Mouse (Mus musculus) forebrain, embryonic 15.5 days (tissue): ENCODE results near the gene Gna15. TPM values are rescaled to one million over a fixed set of nuclear protein-coding genes. Genes with fewer than 3 reads are reported as not detected.

Experiments used
- ATAC-seq: fragments of 200-750 bp; cut with Nextera tagmentation; replicated peaks from 2 replicates; pipeline ENCODE4 v1.8.0; 2017; ENCODE audit warnings: mild to moderate bottlenecking, moderate TSS enrichment, moderate library complexity
- H3K27ac ChIP-seq: fragments of 300-500 bp; sonication (generic); replicated peaks from 2 replicates; pipeline ENCODE4 v1.5.1; 2015; ENCODE audit warnings: mild to moderate bottlenecking, inconsistent platforms
- H3K27me3 ChIP-seq: fragments of 300-500 bp; sonication (generic); 2 replicates; pipeline ENCODE4 v1.6.1; 2015; ENCODE audit warnings: inconsistent platforms
- H3K36me3 ChIP-seq: fragments of 300-500 bp; sonication (generic); 2 replicates; pipeline ENCODE4 v1.6.1; 2015; ENCODE audit warnings: mild to moderate bottlenecking, inconsistent platforms
- H3K4me1 ChIP-seq: fragments of 300-500 bp; sonication (generic); 2 replicates; pipeline ENCODE4 v1.6.1; 2015; ENCODE audit warnings: inconsistent platforms
- H3K4me2 ChIP-seq: fragments of 300-500 bp; sonication (generic); replicated peaks from 2 replicates; pipeline ENCODE4 v1.6.1; 2015; ENCODE audit warnings: mild to moderate bottlenecking, inconsistent platforms
- H3K4me3 ChIP-seq: fragments of 300-500 bp; sonication (generic); 2 replicates; pipeline ENCODE4 v1.5.1; 2015; ENCODE audit warnings: mild to moderate bottlenecking, inconsistent platforms
- H3K9ac ChIP-seq: fragments of 300-500 bp; sonication (generic); replicated peaks from 2 replicates; pipeline ENCODE4 v1.6.1; 2015; ENCODE audit warnings: mild to moderate bottlenecking, inconsistent platforms
- H3K9me3 ChIP-seq: fragments of 300-500 bp; sonication (generic); 2 replicates; pipeline ENCODE4 v1.6.1; 2016; ENCODE audit warnings: inconsistent platforms
- WGBS: fragments of 180-500 bp; shearing (Covaris S2); methylation state at CpG from one replicate; pipeline ENCODE4 v1.1.7; 2015; ENCODE audit warnings: mixed read lengths; 5-methylcytosine and 5-hydroxymethylcytosine counted together
- polyA plus RNA-seq: library from polyadenylated mRNA; unstranded; fragments of >200 nt; fragmentation: Nextera tagmentation; extraction: Ambion mirVana; gene quantifications from 2 replicates; pipeline ENCODE4 v1.2.1, GENCODE M21; 2015

The Gna15 gene
- polyA plus RNA-seq, 1 experiment from 2014 or later, result 0.84 TPM

DNA sequence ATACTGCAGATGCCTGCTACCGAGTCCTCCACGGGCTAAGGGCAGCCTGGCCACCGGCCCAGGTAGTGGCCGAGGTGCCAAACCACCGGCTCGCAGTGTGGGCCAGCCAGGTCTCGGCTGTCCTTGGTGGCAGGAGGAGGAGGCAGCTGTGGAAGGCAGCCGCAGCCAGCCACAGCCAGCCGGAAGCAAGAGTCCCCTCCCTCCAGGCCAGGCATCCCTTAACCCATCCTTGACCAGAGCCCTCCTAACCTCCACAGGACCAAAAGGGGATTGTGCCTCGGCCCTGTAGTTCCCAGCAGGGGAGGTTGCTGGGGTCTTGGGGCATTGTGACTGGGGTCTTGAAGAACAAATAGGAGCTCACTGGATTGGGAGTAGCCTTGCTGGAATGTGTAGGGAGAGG is 40.2 kb upstream of the Gna15 start:
- H3K4me2 ChIP-seq, result peak overlapping the region; percentile 5; the same call in 1 of the 2 replicates
- peaks cover 29% of the 10 kb centered on the region for H3K36me3 ChIP-seq
- H3K27me3 ChIP-seq, result peaks cover 21% of the 10 kb centered on the region; the same call in 1 of the 2 replicates
- H3K27ac ChIP-seq, result no peak overlapping the region
- WGBS, result 11% methylated on average over 10 of the region's 10 CpGs
- no peaks in the 10 kb centered on the region for H3K9me3 ChIP-seq
- no peak overlapping the region for H3K9ac ChIP-seq
- ATAC-seq, result no peak
- peaks cover 60% of the 10 kb centered on the region for H3K4me1 ChIP-seq
- peak overlapping the region; percentile 14 for H3K4me3 ChIP-seq

DNA sequence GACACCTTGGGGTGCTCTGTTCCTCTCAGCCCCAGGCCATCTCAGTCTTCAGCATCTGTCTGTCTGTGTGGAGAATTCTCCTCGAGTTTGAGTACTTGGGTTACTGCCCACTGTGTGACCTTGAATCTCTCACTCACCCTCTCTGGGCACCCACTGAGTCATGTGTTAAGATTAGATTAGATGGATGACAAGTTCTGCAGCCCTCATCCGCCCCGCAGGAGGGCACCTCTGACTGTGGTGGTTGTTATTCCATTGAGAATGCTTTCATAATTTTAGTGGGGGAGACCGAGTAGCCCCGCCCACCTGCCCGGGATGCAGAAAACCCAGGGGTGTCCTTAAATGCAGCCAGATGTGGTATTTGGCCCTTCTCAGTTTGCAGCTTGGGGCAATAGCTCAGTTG is 39.5 kb upstream of the Gna15 start:
- 0 out of 2 replicates have a peak overlapping the region, but pooled peaks have one; percentile 14 for H3K4me3 ChIP-seq
- peaks cover 29% of the 10 kb centered on the region for H3K36me3 ChIP-seq
- H3K27ac ChIP-seq, result no peak overlapping the region
- H3K9ac ChIP-seq, result no peak overlapping the region
- peaks cover 21% of the 10 kb centered on the region; the same call in 1 of the 2 replicates for H3K27me3 ChIP-seq
- no peak for ATAC-seq
- no peaks in the 10 kb centered on the region for H3K9me3 ChIP-seq
- H3K4me1 ChIP-seq, result peaks cover 58% of the 10 kb centered on the region
- peak overlapping the region; percentile 5; the same call in 1 of the 2 replicates for H3K4me2 ChIP-seq
- 55% methylated on average over 6 of the region's 6 CpGs for WGBS

DNA sequence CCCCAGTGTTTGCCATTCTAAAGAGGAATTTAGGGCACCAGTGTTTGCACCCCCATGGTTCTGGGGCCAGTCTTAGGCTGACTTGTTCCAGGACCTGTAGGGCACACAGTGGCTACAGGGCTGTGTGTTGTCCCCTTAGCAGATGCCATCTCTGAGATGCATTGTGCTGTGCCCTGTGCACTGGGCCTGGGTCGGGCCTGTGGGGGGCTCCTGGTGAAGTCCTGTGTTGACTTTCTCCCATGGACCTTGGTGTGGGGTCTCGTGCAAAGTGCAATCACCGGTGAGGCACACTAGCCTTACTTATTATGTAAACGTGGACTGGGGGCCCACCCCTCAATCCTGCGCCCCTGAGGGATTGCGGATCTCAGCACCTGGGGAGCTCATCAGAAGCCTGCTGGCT is 38.4 kb upstream of the Gna15 start:
- Histone ChIP-seq H3K27ac (no peak overlapping the region; the same call in 1 of the 2 replicates), H3K4me2 (no peak overlapping the region; the same call in 1 of the 2 replicates), H3K4me1 (peaks cover 49% of the 10 kb centered on the region), H3K9me3 (no peaks in the 10 kb centered on the region), H3K27me3 (peaks cover 16% of the 10 kb centered on the region; the same call in 1 of the 2 replicates), H3K36me3 (peaks cover 29% of the 10 kb centered on the region), H3K9ac (no peak overlapping the region), H3K4me3 (no peak overlapping the region)
- ATAC-seq, result no peak
- WGBS, result 74% methylated on average over 6 of the region's 6 CpGs

DNA sequence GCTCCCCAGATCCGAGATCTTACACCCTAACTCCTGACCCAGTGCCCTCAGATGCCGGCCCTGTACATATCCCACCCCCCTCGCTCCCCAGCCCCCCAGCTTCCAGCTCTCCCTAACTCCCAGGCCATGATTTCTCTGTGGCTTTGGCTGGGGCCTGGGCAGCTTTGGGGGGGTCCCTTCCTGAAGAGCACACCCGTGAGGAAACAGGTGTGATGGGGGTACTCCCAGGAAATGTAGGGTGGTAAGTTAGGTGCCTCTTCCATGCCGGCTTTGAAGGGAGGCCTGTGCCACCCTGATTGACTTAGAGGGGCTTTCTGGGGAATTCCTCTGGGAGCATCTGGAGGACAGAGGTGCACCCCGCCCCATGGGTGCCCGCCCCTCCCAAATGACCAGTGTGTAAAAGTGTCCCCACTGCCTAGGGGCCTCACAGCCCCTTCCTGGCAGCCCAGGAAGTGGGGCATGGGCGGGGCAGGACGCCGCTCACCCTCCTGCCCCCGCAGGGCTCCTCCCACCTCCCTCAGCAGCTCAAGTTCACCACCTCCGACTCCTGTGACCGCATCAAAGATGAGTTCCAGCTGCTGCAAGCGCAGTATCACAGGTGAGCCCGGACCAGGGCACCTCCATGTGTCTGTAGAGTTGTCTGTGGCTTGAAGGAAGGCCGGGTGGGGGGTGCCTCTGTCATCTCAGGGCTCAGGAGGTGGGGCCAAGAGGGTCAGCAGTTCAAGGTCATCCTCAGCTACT is 36.9 kb upstream of the Gna15 start:
- Histone ChIP-seq H3K36me3 (peaks cover 19% of the 10 kb centered on the region), H3K9me3 (no peaks in the 10 kb centered on the region), H3K9ac (peak overlapping the region; percentile 99), H3K4me1 (peaks cover 49% of the 10 kb centered on the region), H3K4me2 (peak overlapping the region; percentile 89), H3K27ac (peak overlapping the region; percentile 92), H3K27me3 (peaks cover 6% of the 10 kb centered on the region; the same call in 1 of the 2 replicates), H3K4me3 (peak overlapping the region; percentile 91)
- whole genome bisulfite sequencing, result 29% methylated on average over 16 of the region's 16 CpGs
- no peak for ATAC-seq

DNA sequence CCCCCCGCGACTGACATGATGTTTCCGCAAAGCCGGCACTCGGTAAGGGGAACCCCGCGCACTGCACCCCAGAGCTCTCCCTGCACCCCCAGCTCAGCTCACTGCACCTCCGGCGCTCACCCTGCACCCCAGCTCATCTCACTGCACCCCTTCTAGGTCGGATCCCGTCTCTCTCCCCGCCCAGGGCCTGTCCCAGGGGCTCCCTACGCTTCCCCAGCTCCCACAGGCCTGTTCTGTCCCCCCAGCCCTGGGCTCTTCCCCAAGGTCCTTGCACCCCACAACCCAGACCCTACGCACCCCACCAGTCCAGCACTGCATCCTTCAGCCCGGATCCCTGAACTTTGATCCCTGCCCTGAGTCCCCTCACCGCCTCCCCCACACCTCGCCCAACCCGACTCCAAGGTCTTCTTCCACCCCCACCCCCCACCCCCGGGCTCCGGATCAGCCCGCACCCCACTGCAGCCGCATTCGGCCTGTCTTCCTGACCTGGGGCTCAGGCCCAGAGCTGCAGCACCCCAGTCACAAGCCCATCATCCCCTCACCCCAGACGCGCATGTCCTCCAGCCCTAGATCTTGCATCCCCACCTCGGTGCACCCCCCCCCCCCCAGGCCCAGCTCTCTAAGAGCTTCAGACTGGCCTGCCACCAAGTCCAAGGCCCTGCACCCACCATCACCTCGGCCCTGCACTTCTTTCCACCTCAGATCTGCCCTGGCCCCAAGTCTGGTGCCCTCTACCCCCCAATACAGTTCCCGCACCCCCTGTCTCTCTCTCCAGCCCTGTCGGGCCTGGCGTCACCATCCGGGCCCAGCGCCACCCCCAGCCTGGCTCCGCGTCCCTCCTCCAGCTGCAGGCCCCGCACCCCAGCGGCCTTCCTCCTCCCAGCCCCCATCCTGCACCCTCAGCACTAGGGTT is 35.9 kb upstream of the Gna15 start:
- H3K4me3 ChIP-seq, result peak overlapping the region; percentile 91
- peaks cover 1% of the 10 kb centered on the region; the same call in 1 of the 2 replicates for H3K27me3 ChIP-seq
- 2% methylated on average over 33 of the region's 36 CpGs for WGBS
- H3K27ac ChIP-seq, result peak overlapping the region; percentile 92
- H3K36me3 ChIP-seq, result peaks cover 9% of the 10 kb centered on the region
- no peaks in the 10 kb centered on the region for H3K9me3 ChIP-seq
- peaks cover 49% of the 10 kb centered on the region for H3K4me1 ChIP-seq
- H3K4me2 ChIP-seq, result peak overlapping the region; percentile 89
- peak overlapping the region; percentile 99 for H3K9ac ChIP-seq
- ATAC-seq, result peak; percentile 55

DNA sequence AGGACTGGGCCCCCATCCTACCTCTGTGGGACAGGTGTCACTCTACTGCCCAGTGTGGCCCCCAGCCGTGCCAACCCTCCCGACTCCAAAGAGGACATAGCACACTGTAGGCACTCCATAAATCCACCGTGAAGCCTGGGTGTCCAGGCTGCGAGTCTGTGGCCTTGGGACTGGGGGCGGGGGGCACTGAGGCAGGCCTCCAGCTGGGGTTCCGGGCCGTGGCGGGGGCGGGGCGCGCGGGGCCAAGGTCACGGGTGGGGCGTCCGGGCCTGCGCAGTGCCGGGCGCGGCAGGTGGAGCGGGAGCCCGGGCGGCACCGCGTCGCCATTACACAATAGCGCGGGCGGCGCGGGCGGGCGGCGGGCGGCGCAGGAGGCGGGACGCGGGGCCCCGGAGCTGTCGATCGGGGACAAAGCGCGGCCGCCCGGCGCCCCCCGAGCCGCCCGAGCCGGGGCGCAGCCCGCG is 35.2 kb upstream of the Gna15 start, which contains the start of gene Aes:
Aes (plus strand) TSS at position 326 of the 464 bp plus-strand sequence.
- peak within 1 kb of the TSS; percentile 91 for H3K4me3 ChIP-seq
- peak within 1 kb of the TSS; percentile 99 for H3K9ac ChIP-seq
- ATAC-seq, result peak; percentile 73
- no peaks in the 10 kb centered on the region for H3K27me3 ChIP-seq
- peaks cover 42% of the 10 kb centered on the region for H3K4me1 ChIP-seq
- under 1% methylated on average over 31 of the region's 53 CpGs for WGBS
- H3K36me3 ChIP-seq, result peaks cover 3% of the 10 kb centered on the region; the same call in 1 of the 2 replicates
- H3K9me3 ChIP-seq, result no peaks in the 10 kb centered on the region
- peak within 1 kb of the TSS; percentile 92 for H3K27ac ChIP-seq
- H3K4me2 ChIP-seq, result peak within 1 kb of the TSS; percentile 89

DNA sequence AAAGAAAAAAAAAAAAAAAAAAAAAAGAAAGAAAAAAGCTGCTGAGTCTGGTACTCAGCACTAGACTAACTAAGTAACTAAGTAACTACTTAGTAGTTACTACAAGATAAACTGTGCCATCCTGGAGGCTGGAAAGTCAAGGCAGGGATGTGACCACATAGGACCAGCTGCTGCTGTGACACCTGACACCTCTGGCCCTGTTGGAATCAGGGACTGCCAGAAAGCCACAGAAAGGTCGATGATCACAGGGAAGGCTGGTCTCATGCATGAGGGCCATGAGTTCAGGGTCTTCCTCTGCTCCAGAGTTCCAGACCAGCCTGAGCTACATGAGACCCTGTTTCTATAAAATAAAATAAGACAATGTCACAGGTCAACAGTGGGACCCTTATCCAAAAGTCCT is 33.5 kb upstream of the Gna15 start:
- ATAC-seq, result no peak
- H3K9me3 ChIP-seq, result no peaks in the 10 kb centered on the region
- H3K4me2 ChIP-seq, result no peak overlapping the region
- H3K4me3 ChIP-seq, result no peak overlapping the region
- no peak overlapping the region for H3K9ac ChIP-seq
- 63% methylated on average over 1 of the region's 1 CpGs for WGBS
- no peaks in the 10 kb centered on the region for H3K36me3 ChIP-seq
- H3K27me3 ChIP-seq, result no peaks in the 10 kb centered on the region
- no peak overlapping the region for H3K27ac ChIP-seq
- peaks cover 27% of the 10 kb centered on the region for H3K4me1 ChIP-seq

DNA sequence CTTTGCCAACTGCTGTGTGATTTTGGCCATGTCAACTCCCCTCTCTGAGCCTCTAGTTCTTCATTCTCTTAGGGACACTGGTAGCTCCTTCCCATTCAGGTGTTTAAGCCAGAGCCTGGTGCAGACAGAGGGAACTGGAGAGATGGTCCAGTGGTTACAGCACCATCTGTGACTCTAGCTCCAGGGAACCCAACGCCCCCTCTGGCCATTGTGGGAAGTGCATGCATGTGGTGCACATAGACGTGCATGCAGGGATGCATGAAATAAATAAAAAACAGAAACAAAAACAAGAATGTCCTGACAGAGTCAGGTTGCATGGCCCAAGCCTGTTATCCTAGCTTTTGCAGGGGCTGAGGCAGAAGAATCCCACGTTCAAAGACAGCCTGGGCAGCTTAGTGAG is 32.3 kb upstream of the Gna15 start:
- no peak for ATAC-seq
- H3K27ac ChIP-seq, result no peak overlapping the region
- WGBS, result 76% methylated on average over 3 of the region's 3 CpGs
- no peak overlapping the region for H3K4me2 ChIP-seq
- no peak overlapping the region for H3K4me3 ChIP-seq
- no peaks in the 10 kb centered on the region for H3K36me3 ChIP-seq
- H3K9ac ChIP-seq, result no peak overlapping the region
- no peaks in the 10 kb centered on the region for H3K9me3 ChIP-seq
- H3K27me3 ChIP-seq, result no peaks in the 10 kb centered on the region
- H3K4me1 ChIP-seq, result peaks cover 23% of the 10 kb centered on the region

DNA sequence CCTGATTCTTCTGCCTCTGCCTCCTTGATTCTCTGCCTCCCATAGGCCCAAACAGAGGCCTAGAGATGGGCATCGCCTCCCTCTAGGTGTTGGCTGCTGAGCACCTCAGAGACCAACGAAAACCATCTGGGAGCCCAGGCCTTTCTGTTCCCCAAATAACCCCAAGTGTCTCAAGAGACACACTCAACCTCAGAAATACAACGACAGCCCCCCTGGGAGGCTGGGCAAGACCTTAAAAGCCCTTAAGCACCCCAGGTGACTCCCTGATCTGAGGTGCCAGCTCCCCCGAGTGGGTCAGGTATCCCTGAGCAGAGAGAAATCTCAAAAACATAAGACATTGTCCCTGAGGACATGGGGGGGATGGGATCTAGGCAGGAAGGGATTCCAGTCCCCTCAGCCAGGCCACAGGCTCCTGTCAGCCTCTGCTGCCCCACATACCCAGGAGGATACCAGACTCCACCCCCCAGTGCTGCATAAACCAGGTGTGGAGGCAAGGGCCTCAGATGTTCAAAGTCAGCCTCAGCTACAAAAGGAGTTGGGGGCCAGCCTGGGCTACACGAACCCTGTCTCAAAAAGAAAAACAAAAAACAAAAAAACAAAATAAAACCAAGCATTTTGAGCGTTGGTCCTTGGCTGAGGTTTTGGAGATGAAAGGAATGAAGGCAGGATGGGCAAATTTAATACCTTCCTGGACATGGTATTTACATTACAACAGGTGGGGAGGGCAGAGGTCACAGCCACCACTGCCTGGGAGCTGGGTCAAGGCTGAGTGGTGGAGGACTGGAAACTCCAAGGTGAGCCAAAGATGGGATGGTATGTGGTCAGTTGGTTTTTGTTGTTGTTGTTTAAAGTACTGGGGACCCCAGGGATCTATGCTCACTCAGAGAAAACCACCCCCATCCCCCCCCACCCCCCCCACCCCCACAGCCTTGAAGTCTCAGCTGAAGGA is 30.1 kb upstream of the Gna15 start:
- Histone ChIP-seq H3K4me1 (peaks cover 12% of the 10 kb centered on the region), H3K27ac (no peak overlapping the region), H3K27me3 (no peaks in the 10 kb centered on the region), H3K9ac (no peak overlapping the region), H3K9me3 (no peaks in the 10 kb centered on the region), H3K4me2 (no peak overlapping the region), H3K36me3 (no peaks in the 10 kb centered on the region), H3K4me3 (no peak overlapping the region)
- WGBS, result 88% methylated on average over 6 of the region's 6 CpGs
- ATAC-seq, result no peak

DNA sequence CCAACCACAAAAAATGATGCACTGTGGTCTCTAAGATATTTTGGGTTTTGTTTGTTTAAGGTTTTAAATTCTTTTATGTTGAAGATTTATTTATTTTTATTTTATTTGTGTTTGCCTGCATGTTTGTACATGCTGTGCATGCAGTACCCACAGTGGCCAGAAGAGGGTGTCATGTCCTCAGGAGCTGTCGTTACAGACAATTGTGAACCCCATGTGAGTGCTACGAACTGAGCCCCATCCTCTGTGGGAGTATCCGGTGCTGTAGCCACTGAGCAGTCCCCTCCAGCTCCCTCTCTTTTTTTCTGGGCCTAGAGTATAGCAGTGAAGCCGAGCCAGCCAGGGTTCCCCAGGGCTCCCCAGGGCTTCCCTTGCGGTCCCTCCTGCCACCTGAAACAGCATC is 29.2 kb upstream of the Gna15 start:
- Histone ChIP-seq H3K9ac (no peak overlapping the region), H3K4me1 (peaks cover 7% of the 10 kb centered on the region), H3K36me3 (no peaks in the 10 kb centered on the region), H3K9me3 (no peaks in the 10 kb centered on the region), H3K4me2 (no peak overlapping the region), H3K27ac (no peak overlapping the region), H3K4me3 (no peak overlapping the region), H3K27me3 (no peaks in the 10 kb centered on the region)
- ATAC-seq, result no peak
- 85% methylated on average over 5 of the region's 5 CpGs for WGBS

DNA sequence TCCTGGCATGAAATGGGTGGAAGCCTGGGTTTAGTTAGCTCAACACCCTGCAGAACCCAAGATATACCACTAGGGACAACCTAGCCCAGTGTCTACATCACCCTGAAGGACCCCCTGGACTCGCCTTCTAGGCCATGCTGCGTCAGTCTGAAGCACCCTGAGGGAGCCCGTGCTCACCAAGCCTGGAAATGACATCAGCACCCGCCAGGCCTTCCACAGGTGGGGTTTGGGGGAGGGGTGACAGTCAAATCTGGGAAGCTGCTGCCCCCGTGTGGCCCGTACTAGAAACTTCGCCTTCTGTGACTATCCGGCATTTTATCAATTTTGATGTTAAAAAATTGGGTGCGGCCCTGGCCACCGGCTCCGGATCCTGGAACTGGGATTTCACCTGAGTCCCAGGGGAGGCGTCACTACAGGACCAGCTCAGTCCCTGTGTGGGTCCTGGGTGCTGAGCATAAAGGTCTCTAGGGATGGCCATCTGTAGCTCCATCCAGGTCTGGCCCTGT is 27.6 kb upstream of the Gna15 start:
- no peaks in the 10 kb centered on the region for H3K27me3 ChIP-seq
- 4% methylated on average over 12 of the region's 12 CpGs for WGBS
- H3K4me1 ChIP-seq, result peaks cover 7% of the 10 kb centered on the region
- peak; percentile 81 for ATAC-seq
- no peak overlapping the region for H3K4me2 ChIP-seq
- H3K4me3 ChIP-seq, result no peak overlapping the region
- H3K36me3 ChIP-seq, result no peaks in the 10 kb centered on the region
- H3K27ac ChIP-seq, result no peak overlapping the region
- H3K9me3 ChIP-seq, result no peaks in the 10 kb centered on the region
- H3K9ac ChIP-seq, result 0 out of 2 replicates have a peak overlapping the region, but pooled peaks have one; percentile 14
